In the genomic region with DNA sequence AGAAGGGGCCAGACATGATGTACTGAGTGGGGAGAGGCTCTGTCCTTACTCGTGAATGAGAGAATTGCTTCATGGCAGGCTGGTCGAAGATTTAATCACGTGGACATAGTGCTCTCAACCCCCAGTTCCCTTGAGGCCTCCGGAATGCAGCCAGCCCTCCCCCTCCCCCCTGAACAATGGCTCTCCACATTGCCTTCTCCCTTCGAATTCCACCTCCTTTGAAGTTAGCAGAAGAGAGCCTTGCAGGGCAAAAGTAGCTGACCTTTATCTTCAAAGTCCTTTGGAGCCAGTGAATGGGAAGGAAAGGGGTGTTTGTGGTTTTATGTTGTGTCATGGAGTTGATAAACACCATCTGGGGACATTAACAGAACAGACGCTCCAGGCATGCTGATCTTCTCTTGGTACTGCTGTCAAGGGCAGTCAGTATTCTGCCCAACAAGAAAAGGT, we compare ENCODE assay signal across 12 mouse cellular contexts.
DNase-seq lines count a peak whose midpoint lies in the region; ATAC-seq and TF ChIP-seq lines count a peak whose summit lies in the region.
"Had no signal": no experiment of that assay in that cellular context is flagged by ENCODE, and none has a peak within 500 bp of the region (broad histone marks: within the 10 kb centered on the region; RNA-seq: fewer than 3 reads in every experiment).

No protein-coding gene starts in this region.

- H3K4me2 ChIP-seq in heart, postnatal 0 days (ENCODE audit: low read depth, low read length): no peak overlapping the region
- no peak overlapping the region for H3K4me2 ChIP-seq in forebrain, embryonic 14.5 days (ENCODE audit: low read length)
- H3K4me2 ChIP-seq: heart, embryonic 15.5 days; liver, embryonic 13.5 days had no signal

- no peaks in the 10 kb centered on the region for H3K36me3 ChIP-seq in heart, postnatal 0 days (replicated peaks; ENCODE audit: control insufficient read depth, insufficient read depth, low read length)
- no peaks in the 10 kb centered on the region for H3K36me3 ChIP-seq in heart, embryonic 10.5 days
- no peaks in the 10 kb centered on the region for H3K36me3 ChIP-seq in ES-E14 (ENCODE audit: control insufficient read depth, insufficient read depth, low read length, poor library complexity, severe bottlenecking)
- H3K36me3 ChIP-seq in forebrain, embryonic 14.5 days (ENCODE audit: control insufficient read depth, insufficient read depth, low read length): no peaks in the 10 kb centered on the region
- H3K36me3 ChIP-seq: heart, embryonic 15.5 days; liver, embryonic 13.5 days had no signal

- DNase-seq in heart, postnatal 0 days (ENCODE audit: low spot score): no peak
- no peak for DNase-seq in heart, embryonic 10.5 days (ENCODE audit: low spot score)
- DNase-seq in ES-E14 (ENCODE audit: low read depth, low spot score): peak; percentile 31
- no peak for DNase-seq in forebrain, embryonic 14.5 days (ENCODE audit: low spot score)
- no peak for DNase-seq in urinary bladder, adult 18-20 months (ENCODE audit: low spot score in 2 of 2)
- no peak for DNase-seq in layer of hippocampus, adult 18-20 months (ENCODE audit: low spot score in 2 of 2)
- DNase-seq in layer of hippocampus, postnatal 25 days (ENCODE audit: extremely low spot score in 1 of 2, low spot score in 1 of 2): no peak
- DNase-seq: cerebellum, postnatal 36 days; liver, embryonic 13.5 days; spleen, adult 18-20 months had no signal

- H3K27ac ChIP-seq in heart, postnatal 0 days (ENCODE audit: low read depth): no peak overlapping the region
- no peak overlapping the region for H3K27ac ChIP-seq in heart, embryonic 10.5 days
- H3K27ac ChIP-seq in ES-E14 (ENCODE audit: insufficient read depth, low read depth, low read length, poor library complexity, severe bottlenecking): no peak overlapping the region
- H3K27ac ChIP-seq in forebrain, embryonic 14.5 days (ENCODE audit: low read depth, low read length): no peak overlapping the region
- H3K27ac ChIP-seq: heart, embryonic 15.5 days; liver, embryonic 13.5 days had no signal

- no peaks in the 10 kb centered on the region for H3K27me3 ChIP-seq in heart, postnatal 0 days (ENCODE audit: control insufficient read depth, insufficient read depth, low read length)
- H3K27me3 ChIP-seq in heart, embryonic 10.5 days (ENCODE audit: insufficient read depth, poor library complexity, severe bottlenecking): peaks cover 9% of the 10 kb centered on the region; the same call in 1 of the 2 replicates
- no peaks in the 10 kb centered on the region for H3K27me3 ChIP-seq in forebrain, embryonic 14.5 days (replicated peaks; ENCODE audit: control insufficient read depth, insufficient read depth, low read length)
- H3K27me3 ChIP-seq: heart, embryonic 15.5 days; liver, embryonic 13.5 days had no signal

- no peaks in the 10 kb centered on the region for H3K9me3 ChIP-seq in heart, postnatal 0 days (replicated peaks; ENCODE audit: control insufficient read depth, low read length)
- H3K9me3 ChIP-seq in heart, embryonic 10.5 days: no peaks in the 10 kb centered on the region
- no peaks in the 10 kb centered on the region for H3K9me3 ChIP-seq in ES-E14 (ENCODE audit: control insufficient read depth, insufficient read depth, low read depth, low read length)
- H3K9me3 ChIP-seq in forebrain, embryonic 14.5 days (replicated peaks; ENCODE audit: control insufficient read depth, low read length): no peaks in the 10 kb centered on the region
- H3K9me3 ChIP-seq: heart, embryonic 15.5 days; liver, embryonic 13.5 days had no signal

- WGBS in heart, postnatal 0 days: 15% methylated on average over 6 of the region's 6 CpGs
- 23% methylated on average over 6 of the region's 6 CpGs for WGBS in heart, embryonic 10.5 days
- WGBS in forebrain, embryonic 14.5 days: 27% methylated on average over 6 of the region's 6 CpGs

- in situ Hi-C loops in ES-E14 (cut with MboI; ENCODE audit: low sequenced_read_pairs in 2 of 2, unreplicated experiment in 2 of 2): no loop called here

- no peaks in the 10 kb centered on the region for H3K4me1 ChIP-seq in heart, postnatal 0 days (ENCODE audit: control insufficient read depth, insufficient read depth)
- 0 out of 2 replicates have a peak, but pooled peaks cover 4% of the 10 kb centered on the region for H3K4me1 ChIP-seq in heart, embryonic 10.5 days
- no peaks in the 10 kb centered on the region for H3K4me1 ChIP-seq in ES-E14 (ENCODE audit: control insufficient read depth in 2 of 2, insufficient read depth in 2 of 2, low read length in 2 of 2, poor library complexity in 1 of 2)
- no peaks in the 10 kb centered on the region for H3K4me1 ChIP-seq in forebrain, embryonic 14.5 days (ENCODE audit: control insufficient read depth, insufficient read depth, low read length)
- H3K4me1 ChIP-seq: heart, embryonic 15.5 days; liver, embryonic 13.5 days had no signal

- peak; percentile 36; the same call in 1 of the 2 replicates for ATAC-seq in heart, postnatal 0 days (ENCODE audit: insufficient read depth, low read depth)
- peak; percentile 42; the same call in 1 of the 2 replicates for ATAC-seq in forebrain, embryonic 14.5 days
- ATAC-seq in megakaryocyte-erythroid progenitor cell, adult 5-6 weeks (replicated peaks; ENCODE audit: low FRiP score, low TSS enrichment, poor library complexity, severe bottlenecking): peak; percentile 97

- TF ChIP-seq EP300 in heart, postnatal 0 days (IDR thresholded peaks at IDR 0.05; ENCODE audit: low read depth): no peak

- no peak overlapping the region for H3K9ac ChIP-seq in heart, postnatal 0 days (replicated peaks; ENCODE audit: low read depth, low read length)
- no peak overlapping the region for H3K9ac ChIP-seq in ES-E14 (ENCODE audit: insufficient read depth, low read depth, low read length, poor library complexity, severe bottlenecking)
- no peak overlapping the region for H3K9ac ChIP-seq in forebrain, embryonic 14.5 days (ENCODE audit: low read length)
- H3K9ac ChIP-seq: heart, embryonic 15.5 days; liver, embryonic 13.5 days had no signal

- H3K4me3 ChIP-seq in heart, postnatal 0 days (ENCODE audit: low read depth, low read length): no peak overlapping the region
- no peak overlapping the region for H3K4me3 ChIP-seq in heart, embryonic 10.5 days
- no peak overlapping the region for H3K4me3 ChIP-seq in ES-E14 (ENCODE audit: insufficient read depth in 1 of 2, low read depth in 1 of 2, low read length in 2 of 2, poor library complexity in 1 of 2, severe bottlenecking in 1 of 2)
- no peak overlapping the region for H3K4me3 ChIP-seq in forebrain, embryonic 14.5 days (ENCODE audit: low read depth, low read length)
- H3K4me3 ChIP-seq: heart, embryonic 15.5 days; liver, embryonic 13.5 days had no signal

- TF ChIP-seq CTCF in heart, postnatal 0 days (IDR thresholded peaks at IDR 0.05; ENCODE audit: low read depth): no peak

TF ChIP-seq in ES-E14, 5 proteins besides CTCF, POLR2A, EP300 and RAD21:
- TF ChIP-seq MAFK (IDR thresholded peaks at IDR 0.05; ENCODE audit: insufficient read depth, low read depth, low read length): no peak
- TF ChIP-seq HCFC1 (IDR thresholded peaks at IDR 0.05; ENCODE audit: borderline replicate concordance, insufficient read depth, low read length): no peak
- TF ChIP-seq CHD2 (IDR thresholded peaks at IDR 0.05; ENCODE audit: low read depth, low read length): no peak
- TF ChIP-seq ZNF384 (IDR thresholded peaks at IDR 0.05; ENCODE audit: low read depth, low read length): no peak
- no peak for TF ChIP-seq ZC3H11A (IDR thresholded peaks at IDR 0.05; ENCODE audit: borderline replicate concordance, low read depth, low read length)

Comparison
In these comparisons a context has a peak if more than half of its experiments do, and no peak if none do; other contexts are left out.
1. ATAC-seq: peak in every context shown above with its lines; median percentile 97 in megakaryocyte-erythroid progenitor cell, adult 5-6 weeks; 42 in forebrain, embryonic 14.5 days; 36 in heart, postnatal 0 days.